Mouse (Mus musculus) cortical plate, adult 2 months (tissue): ENCODE data around the gene Gpld1. TPM values are rescaled to one million over a fixed set of nuclear protein-coding genes. Genes with fewer than 3 reads are reported as not detected.

Source experiments
- H3K27ac ChIP-seq: fragments of 200-500 bp; 2 replicates; pipeline ENCODE4 v1.5.1; 2012; ENCODE audit warnings: low read length, control low read depth, inconsistent platforms; ENCODE audit not compliant: insufficient read depth
- H3K4me1 ChIP-seq: fragments of 200-500 bp; 2 replicates; pipeline ENCODE4 v1.6.1; 2011; ENCODE audit warnings: low read length; ENCODE audit not compliant: control insufficient read depth, insufficient read depth
- H3K4me3 ChIP-seq: fragments of 200-500 bp; 2 replicates; pipeline ENCODE4 v1.5.1; 2011; ENCODE audit warnings: mild to moderate bottlenecking, low read length, control low read depth; ENCODE audit not compliant: insufficient read depth
- CTCF ChIP-seq: fragments of 200-500 bp; IDR thresholded peaks from 2 replicates; pipeline ENCODE4 v1.5.1; 2011; ENCODE audit warnings: mild to moderate bottlenecking, control low read depth, low read length; ENCODE audit not compliant: insufficient read depth; ENCODE audit errors: extremely low read depth
- POLR2A ChIP-seq: fragments of 200-500 bp; IDR thresholded peaks from 2 replicates; pipeline ENCODE4 v1.6.1; 2011; ENCODE audit warnings: mild to moderate bottlenecking, low read length, control low read depth; ENCODE audit not compliant: insufficient read depth; ENCODE audit errors: extremely low read depth
- polyA plus RNA-seq: library from polyadenylated mRNA; depleted of rRNA; stranded (reverse); fragments of >200 nt; gene quantifications from 2 replicates; pipeline ENCODE4 v1.2.3, GENCODE M21; 2012; rRNA removed

Gene Gpld1
- polyA plus RNA-seq = 21.7 and 22.6 TPM in 2 replicates

- 0 out of 2 replicates have a peak within 1 kb of the TSS, but pooled peaks have one; percentile 36 for H3K27ac ChIP-seq
- no peak for TF ChIP-seq CTCF
- TF ChIP-seq POLR2A = 0 out of 2 replicates have a peak, but pooled peaks have one; percentile 13
- H3K4me3 ChIP-seq = peak within 1 kb of the TSS; percentile 33
- peaks cover 5% of the 10 kb centered on the region; the same call in 1 of the 2 replicates for H3K4me1 ChIP-seq
Observed at GRCm38 (mm10) chr13:24942512-24943282, at the start of gene Gpld1. Gene Gpld1, plus strand, starts transcription at chr13:24943152.

GRCm38 (mm10) chr13:24893880-24894279 is 49.1 kb upstream of the Gpld1 start:
- no peaks in the 10 kb centered on the region for H3K4me1 ChIP-seq
- no peak overlapping the region for H3K27ac ChIP-seq
- no peak overlapping the region for H3K4me3 ChIP-seq
- TF ChIP-seq CTCF (no peak), POLR2A (no peak)

GRCm38 (mm10) chr13:24901916-24902315 is 41.0 kb upstream of the Gpld1 start:
- Histone ChIP-seq H3K4me3 (no peak overlapping the region), H3K27ac (no peak overlapping the region), H3K4me1 (no peaks in the 10 kb centered on the region)
- TF ChIP-seq CTCF (no peak), POLR2A (no peak)

- no peak for TF ChIP-seq POLR2A
- TF ChIP-seq CTCF = no peak
- H3K4me3 ChIP-seq = no peak overlapping the region
- H3K27ac ChIP-seq = no peak overlapping the region
- no peaks in the 10 kb centered on the region for H3K4me1 ChIP-seq
Observed at GRCm38 (mm10) chr13:24903412-24903811, 39.5 kb upstream of the Gpld1 start.

GRCm38 (mm10) chr13:24905422-24905821 is 37.5 kb upstream of the Gpld1 start:
- no peaks in the 10 kb centered on the region for H3K4me1 ChIP-seq
- TF ChIP-seq POLR2A (no peak), CTCF (no peak)
- H3K27ac ChIP-seq = no peak overlapping the region
- H3K4me3 ChIP-seq = no peak overlapping the region

- no peak for TF ChIP-seq CTCF
- no peak for TF ChIP-seq POLR2A
- no peak overlapping the region for H3K4me3 ChIP-seq
- H3K27ac ChIP-seq = no peak overlapping the region
- no peaks in the 10 kb centered on the region for H3K4me1 ChIP-seq
Observed at GRCm38 (mm10) chr13:24906831-24907570, 36.0 kb upstream of the Gpld1 start.

GRCm38 (mm10) chr13:24909112-24909511 is 33.8 kb upstream of the Gpld1 start:
- no peak overlapping the region for H3K4me3 ChIP-seq
- TF ChIP-seq POLR2A (no peak), CTCF (0 out of 2 replicates have a peak, but pooled peaks have one; percentile 15)

GRCm38 (mm10) chr13:24913576-24913975 is 29.4 kb upstream of the Gpld1 start:
- no peak for TF ChIP-seq POLR2A
- TF ChIP-seq CTCF = no peak
- no peaks in the 10 kb centered on the region for H3K4me1 ChIP-seq
- no peak overlapping the region for H3K4me3 ChIP-seq
- no peak overlapping the region for H3K27ac ChIP-seq

More at GRCm38 (mm10) chr13:24909112-24909511, 33.8 kb upstream of the Gpld1 start:
- Histone ChIP-seq H3K27ac (no peak overlapping the region), H3K4me1 (no peaks in the 10 kb centered on the region)

- H3K4me1 ChIP-seq = no peaks in the 10 kb centered on the region
- H3K27ac ChIP-seq = no peak overlapping the region
- no peak overlapping the region for H3K4me3 ChIP-seq
- TF ChIP-seq POLR2A (no peak), CTCF (no peak)
Observed at GRCm38 (mm10) chr13:24914915-24915314, 28.0 kb upstream of the Gpld1 start.

GRCm38 (mm10) chr13:24915831-24916230 is 27.1 kb upstream of the Gpld1 start:
- TF ChIP-seq CTCF (no peak), POLR2A (no peak)
- no peak overlapping the region for H3K4me3 ChIP-seq
- no peaks in the 10 kb centered on the region for H3K4me1 ChIP-seq
- no peak overlapping the region for H3K27ac ChIP-seq
